Mouse (Mus musculus) retina, adult 2 months (tissue): Measurements from ENCODE around the gene Armc6.
A peak's percentile ranks its signal among the peaks of the same experiment; 100 is the strongest.

Experiments
- DNase-seq: peaks from one replicate; pipeline ENCODE4 v3.0.0-alpha.2; 2012; ENCODE audit warnings: low read depth, low spot score

Armc6 gene

GRCm38 (mm10) chr8:70234080-70234780 lies at the start of gene Armc6, which contains the start of gene Sugp2:
Armc6 (minus strand) TSS chr8:70234466.
Sugp2 (plus strand) TSS chr8:70234226.
- peak; percentile 92 for DNase-seq

GRCm38 (mm10) chr8:70283136-70284077 lies 49.1 kb upstream of the Armc6 start:
- DNase-seq, result no peak

- peak; percentile 94 for DNase-seq
Measured at GRCm38 (mm10) chr8:70282603-70283135, 48.4 kb upstream of the Armc6 start, which contains the start of gene Homer3. Homer3 (plus strand) TSS chr8:70282827.

- DNase-seq, result no peak
Measured at GRCm38 (mm10) chr8:70281001-70281400, 46.7 kb upstream of the Armc6 start.

GRCm38 (mm10) chr8:70279266-70279665 lies 45.0 kb upstream of the Armc6 start:
- no peak for DNase-seq

- DNase-seq, result no peak
Measured at GRCm38 (mm10) chr8:70278175-70278574, 43.9 kb upstream of the Armc6 start.

- no peak for DNase-seq
Measured at GRCm38 (mm10) chr8:70276476-70276875, 42.2 kb upstream of the Armc6 start.

GRCm38 (mm10) chr8:70274350-70274749 lies 40.1 kb upstream of the Armc6 start:
- DNase-seq, result no peak

GRCm38 (mm10) chr8:70272949-70273348 lies 38.7 kb upstream of the Armc6 start:
- DNase-seq, result no peak

GRCm38 (mm10) chr8:70268799-70269565 lies 34.7 kb upstream of the Armc6 start:
- no peak for DNase-seq

- DNase-seq, result no peak
Measured at GRCm38 (mm10) chr8:70268311-70268710, 34.0 kb upstream of the Armc6 start.

GRCm38 (mm10) chr8:70267674-70268073 lies 33.4 kb upstream of the Armc6 start:
- no peak for DNase-seq

- no peak for DNase-seq
Measured at GRCm38 (mm10) chr8:70259043-70259442, 24.8 kb upstream of the Armc6 start.

GRCm38 (mm10) chr8:70258600-70258999 lies 24.3 kb upstream of the Armc6 start:
- no peak for DNase-seq

- no peak for DNase-seq
Measured at GRCm38 (mm10) chr8:70257456-70257855, 23.2 kb upstream of the Armc6 start.

GRCm38 (mm10) chr8:70254628-70255027 lies 20.4 kb upstream of the Armc6 start:
- no peak for DNase-seq

- peak; percentile 61 for DNase-seq
Measured at GRCm38 (mm10) chr8:70247841-70248240, 13.6 kb upstream of the Armc6 start.

GRCm38 (mm10) chr8:70246622-70247021 lies 12.4 kb upstream of the Armc6 start:
- DNase-seq, result no peak

GRCm38 (mm10) chr8:70240642-70241041 lies 6.4 kb upstream of the Armc6 start:
- no peak for DNase-seq

- no peak for DNase-seq
Measured at GRCm38 (mm10) chr8:70237842-70238241, 3.6 kb upstream of the Armc6 start.

- DNase-seq, result no peak
Measured at GRCm38 (mm10) chr8:70234781-70235128, 489 bp upstream of the Armc6 start.

GRCm38 (mm10) chr8:70233606-70234005 lies 660 bp downstream of the Armc6 start:
- no peak for DNase-seq
